Mouse (Mus musculus) olfactory bulb, adult 2 months (tissue): ENCODE results near the gene Six4.

Source experiments
- CTCF ChIP-seq: fragments of 200-500 bp; IDR thresholded peaks from 2 replicates; pipeline ENCODE4 v1.5.1; 2012; ENCODE audit warnings: low read depth, mild to moderate bottlenecking, low read length, moderate library complexity; ENCODE audit not compliant: insufficient read depth
- POLR2A ChIP-seq: fragments of 200-500 bp; IDR thresholded peaks from 2 replicates; pipeline ENCODE4 v1.6.1; 2012; ENCODE audit warnings: mild to moderate bottlenecking, low read depth, low read length, moderate library complexity; ENCODE audit not compliant: insufficient read depth

DNA sequence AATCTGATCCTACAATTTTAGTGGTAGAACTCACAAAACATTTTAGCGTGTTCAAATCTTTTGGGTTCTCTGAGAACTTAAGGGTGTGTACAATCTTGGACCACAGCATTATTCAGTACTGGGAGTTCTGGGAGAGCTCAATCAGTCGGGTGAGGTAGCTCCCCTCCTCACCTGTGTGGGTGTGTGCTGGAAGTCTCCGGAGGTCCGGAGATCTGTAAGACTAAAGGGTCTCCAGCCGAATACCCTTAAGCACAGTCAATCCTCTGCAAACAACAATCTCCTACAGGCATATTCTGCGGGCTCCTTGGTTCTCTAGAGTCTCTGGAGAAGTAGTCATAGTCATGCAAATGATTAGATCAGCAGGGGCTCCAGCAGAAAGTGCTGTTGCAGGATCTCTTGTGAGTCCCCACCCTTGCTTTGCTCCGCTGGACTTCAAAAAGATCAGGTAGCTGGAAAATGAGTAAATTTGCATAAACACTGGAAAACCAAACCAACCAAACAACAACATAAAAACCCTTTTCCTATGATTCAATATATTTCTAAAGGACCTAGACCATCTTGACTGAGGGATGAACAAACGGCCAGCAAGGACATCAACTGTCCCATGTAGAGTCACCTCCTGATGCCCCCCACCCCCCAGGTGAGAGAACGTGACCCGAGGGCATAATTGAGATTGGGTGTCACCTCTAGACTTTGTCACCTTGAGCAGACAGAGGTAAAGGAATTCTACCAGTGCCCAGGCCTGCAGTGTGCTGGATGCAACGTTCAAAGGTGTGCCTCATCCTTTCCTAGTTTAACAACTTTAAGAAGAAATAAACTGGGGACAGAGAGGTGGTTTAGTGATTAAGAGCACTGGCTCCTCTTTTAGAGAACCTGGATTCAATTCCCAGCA lies 27.3 kb downstream of the Six4 start:
- TF ChIP-seq POLR2A: no peak
- no peak for TF ChIP-seq CTCF
